Mouse (Mus musculus) right cerebral cortex, adult 2 months (tissue): ENCODE measurements at regions not wholly inside any gene's neighbourhood (a gene's known extent, or its start where the extent isn't known, plus 50 kb on each side); places are given as distances from the start of the nearest gene placed in this dataset.

Experiments used
- DNase-seq, 2 experiments: peaks; one replicate each; pipeline ENCODE4 v3.0.0; 2021 to 2022; ENCODE audit warnings: low spot score in 2 of 2

GRCm38 (mm10) chr14:72942571-72942970 lies 106.3 kb downstream of the Cysltr2 start:
- DNase-seq, result no peak

- no peak for DNase-seq
These were observed 109.9 kb downstream of the Cysltr2 start for GRCm38 (mm10) chr14:72939067-72939393.

- DNase-seq, result no peak
These were observed 110.4 kb downstream of the Cysltr2 start for GRCm38 (mm10) chr14:72938382-72939066.

GRCm38 (mm10) chr14:72933598-72933997 lies 115.3 kb downstream of the Cysltr2 start:
- no peak for DNase-seq

- no peak for DNase-seq
These were observed 116.6 kb downstream of the Cysltr2 start for GRCm38 (mm10) chr14:72932296-72932695.

GRCm38 (mm10) chr14:72901171-72901926 lies 147.6 kb downstream of the Cysltr2 start:
- DNase-seq, result no peak

- DNase-seq, result no peak
These were observed 149.3 kb downstream of the Cysltr2 start for GRCm38 (mm10) chr14:72899630-72900029.

GRCm38 (mm10) chr14:72892316-72892715 lies 156.6 kb downstream of the Cysltr2 start:
- DNase-seq, result no peak

GRCm38 (mm10) chr14:72889663-72890062 lies 159.3 kb downstream of the Cysltr2 start:
- DNase-seq, result no peak

GRCm38 (mm10) chr14:72887470-72888071 lies 161.3 kb downstream of the Cysltr2 start:
- no peak for DNase-seq

- no peak for DNase-seq
These were observed 162.0 kb downstream of the Cysltr2 start for GRCm38 (mm10) chr14:72886935-72887369.

GRCm38 (mm10) chr14:72885824-72886223 lies 163.1 kb downstream of the Cysltr2 start:
- no peak for DNase-seq

- DNase-seq, result no peak
These were observed 164.4 kb downstream of the Cysltr2 start for GRCm38 (mm10) chr14:72884561-72884960.

- DNase-seq, result no peak
These were observed 167.3 kb upstream of the Fndc3a start for GRCm38 (mm10) chr14:72877132-72877531.

- no peak for DNase-seq
These were observed 163.7 kb upstream of the Fndc3a start for GRCm38 (mm10) chr14:72873494-72873893.

GRCm38 (mm10) chr14:72869188-72869749 lies 159.5 kb upstream of the Fndc3a start:
- peak; percentile 65 to 71 for DNase-seq

- DNase-seq, result no peak
These were observed 157.1 kb upstream of the Fndc3a start for GRCm38 (mm10) chr14:72866896-72867295.

GRCm38 (mm10) chr14:72865531-72865930 lies 155.7 kb upstream of the Fndc3a start:
- no peak for DNase-seq

- DNase-seq, result no peak
These were observed 155.0 kb upstream of the Fndc3a start for GRCm38 (mm10) chr14:72864792-72865191.

GRCm38 (mm10) chr14:72864130-72864529 lies 154.3 kb upstream of the Fndc3a start:
- DNase-seq, result no peak

- no peak for DNase-seq
These were observed 153.2 kb upstream of the Fndc3a start for GRCm38 (mm10) chr14:72862806-72863526.

- no peak for DNase-seq
These were observed 144.4 kb upstream of the Fndc3a start for GRCm38 (mm10) chr14:72854226-72854625.
